ENCODE assay signal across 29 mouse cellular contexts in the genomic region with DNA sequence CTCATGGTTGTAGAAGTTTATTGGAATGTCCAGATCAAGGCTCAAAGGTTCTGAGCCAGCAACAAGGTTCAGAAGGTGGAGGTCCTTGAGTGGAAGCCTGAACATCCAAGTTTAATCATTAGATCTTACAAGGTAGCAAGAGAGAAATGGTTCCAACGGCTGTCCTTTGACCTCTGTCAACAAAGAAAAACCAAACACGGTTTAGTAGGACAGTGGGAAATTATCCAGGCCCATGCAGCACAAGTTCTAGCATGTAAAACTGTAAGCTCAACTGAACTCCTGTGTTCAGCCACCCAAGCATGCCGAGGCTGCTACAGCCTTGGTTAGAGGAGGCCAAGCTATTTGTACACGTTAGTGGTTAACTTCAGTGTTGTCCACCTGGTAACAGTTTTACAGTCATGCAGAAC.
DNase-seq lines count a peak whose midpoint lies in the region; ATAC-seq lines count a peak whose summit lies in the region.
"Had no signal": no experiment of that assay in that cellular context is flagged by ENCODE, and none has a peak within 500 bp of the region (broad histone marks: within the 10 kb centered on the region; RNA-seq: fewer than 3 reads in every experiment).

No protein-coding gene starts in this region.

- no peaks in the 10 kb centered on the region for H3K9me3 ChIP-seq in intestine, embryonic 16.5 days (ENCODE audit: control insufficient read depth, low read length)
- H3K9me3 ChIP-seq in intestine, embryonic 15.5 days: no peaks in the 10 kb centered on the region
- H3K9me3 ChIP-seq in kidney, embryonic 14.5 days (ENCODE audit: control insufficient read depth, low read length): no peaks in the 10 kb centered on the region
- no peaks in the 10 kb centered on the region for H3K9me3 ChIP-seq in hindbrain, embryonic 12.5 days (replicated peaks)
- H3K9me3 ChIP-seq: embryonic facial prominence, embryonic 12.5 days; heart, embryonic 10.5 days; heart, embryonic 15.5 days; liver, embryonic 12.5 days had no signal

- no peak overlapping the region for H3K9ac ChIP-seq in intestine, embryonic 16.5 days (ENCODE audit: low read depth, low read length)
- no peak overlapping the region for H3K9ac ChIP-seq in intestine, embryonic 15.5 days
- no peak overlapping the region for H3K9ac ChIP-seq in kidney, embryonic 14.5 days (ENCODE audit: low read depth, low read length)
- no peak overlapping the region for H3K9ac ChIP-seq in hindbrain, embryonic 12.5 days
- H3K9ac ChIP-seq: embryonic facial prominence, embryonic 12.5 days; heart, embryonic 15.5 days; hindbrain, embryonic 14.5 days; limb, embryonic 13.5 days; liver, embryonic 12.5 days had no signal

- no peaks in the 10 kb centered on the region for H3K4me1 ChIP-seq in intestine, embryonic 16.5 days (ENCODE audit: control insufficient read depth, insufficient read depth, low read length)
- no peaks in the 10 kb centered on the region for H3K4me1 ChIP-seq in intestine, embryonic 15.5 days (replicated peaks)
- H3K4me1 ChIP-seq in kidney, embryonic 14.5 days (ENCODE audit: control insufficient read depth, insufficient read depth, low read length): no peaks in the 10 kb centered on the region
- no peaks in the 10 kb centered on the region for H3K4me1 ChIP-seq in hindbrain, embryonic 12.5 days
- H3K4me1 ChIP-seq: heart, embryonic 10.5 days; heart, embryonic 15.5 days; liver, embryonic 12.5 days had no signal

- no peak overlapping the region for H3K27ac ChIP-seq in intestine, embryonic 16.5 days (ENCODE audit: low read length)
- H3K27ac ChIP-seq in intestine, embryonic 15.5 days: no peak overlapping the region
- H3K27ac ChIP-seq in kidney, embryonic 14.5 days (ENCODE audit: low read depth, low read length): peak overlapping the region; percentile 71; the same call in 1 of the 2 replicates
- H3K27ac ChIP-seq in hindbrain, embryonic 12.5 days: no peak overlapping the region
- H3K27ac ChIP-seq: embryonic facial prominence, embryonic 12.5 days; heart, embryonic 10.5 days; heart, embryonic 15.5 days; hindbrain, embryonic 14.5 days; limb, embryonic 13.5 days; liver, embryonic 12.5 days; macrophage had no signal

- H3K36me3 ChIP-seq in intestine, embryonic 16.5 days (ENCODE audit: control insufficient read depth, insufficient read depth, low read length): no peaks in the 10 kb centered on the region
- no peaks in the 10 kb centered on the region for H3K36me3 ChIP-seq in intestine, embryonic 15.5 days
- H3K36me3 ChIP-seq in kidney, embryonic 14.5 days (ENCODE audit: control insufficient read depth, insufficient read depth, low read length): no peaks in the 10 kb centered on the region
- H3K36me3 ChIP-seq in hindbrain, embryonic 12.5 days: no peaks in the 10 kb centered on the region
- H3K36me3 ChIP-seq: embryonic facial prominence, embryonic 12.5 days; heart, embryonic 10.5 days; heart, embryonic 15.5 days; limb, embryonic 13.5 days; liver, embryonic 12.5 days had no signal

- DNase-seq in kidney, postnatal 14 days: peak; percentile 64
- DNase-seq in adrenal gland, postnatal 10 days: no peak
- DNase-seq in thymus, postnatal 0 days (ENCODE audit: low spot score): no peak
- no peak for DNase-seq in layer of hippocampus, postnatal 14 days (ENCODE audit: low spot score in 2 of 2)
- DNase-seq: adrenal gland, adult 8-10 months; cerebellum, adult 11 months; cerebellum, adult 9-10 months; cerebellum, postnatal 36 days; gastrocnemius, postnatal 25 days; heart, postnatal 36 days; lung, adult 18-20 months; midbrain, embryonic 14.5 days; retina, postnatal 1 day; right cerebral cortex, postnatal 14 days had no signal

- no peaks in the 10 kb centered on the region for H3K27me3 ChIP-seq in intestine, embryonic 16.5 days (replicated peaks; ENCODE audit: control insufficient read depth, insufficient read depth, low read length)
- no peaks in the 10 kb centered on the region for H3K27me3 ChIP-seq in intestine, embryonic 15.5 days (replicated peaks)
- H3K27me3 ChIP-seq in kidney, embryonic 14.5 days (ENCODE audit: control insufficient read depth, insufficient read depth, low read length): no peaks in the 10 kb centered on the region
- H3K27me3 ChIP-seq in hindbrain, embryonic 12.5 days: no peaks in the 10 kb centered on the region
- H3K27me3 ChIP-seq: CH12.LX; embryonic facial prominence, embryonic 12.5 days; heart, embryonic 15.5 days; limb, embryonic 13.5 days; liver, embryonic 12.5 days had no signal

- WGBS in intestine, embryonic 16.5 days: 43% methylated on average over 4 of the region's 4 CpGs
- WGBS in intestine, embryonic 15.5 days: 43% methylated on average over 4 of the region's 4 CpGs
- WGBS in kidney, embryonic 14.5 days: 51% methylated on average over 4 of the region's 4 CpGs
- WGBS in hindbrain, embryonic 12.5 days: 84% methylated on average over 4 of the region's 4 CpGs

- H3K4me2 ChIP-seq in intestine, embryonic 16.5 days (ENCODE audit: low read depth, low read length): no peak overlapping the region
- H3K4me2 ChIP-seq in intestine, embryonic 15.5 days (replicated peaks): no peak overlapping the region
- no peak overlapping the region for H3K4me2 ChIP-seq in kidney, embryonic 14.5 days (replicated peaks; ENCODE audit: low read depth, low read length)
- no peak overlapping the region for H3K4me2 ChIP-seq in hindbrain, embryonic 12.5 days (replicated peaks)
- H3K4me2 ChIP-seq: embryonic facial prominence, embryonic 12.5 days; heart, embryonic 15.5 days; hindbrain, embryonic 14.5 days; limb, embryonic 13.5 days; liver, embryonic 12.5 days had no signal

- no peak overlapping the region for H3K4me3 ChIP-seq in intestine, embryonic 16.5 days (ENCODE audit: low read length)
- no peak overlapping the region for H3K4me3 ChIP-seq in intestine, embryonic 15.5 days (replicated peaks)
- no peak overlapping the region for H3K4me3 ChIP-seq in kidney, embryonic 14.5 days (ENCODE audit: low read length)
- no peak overlapping the region for H3K4me3 ChIP-seq in hindbrain, embryonic 12.5 days
- H3K4me3 ChIP-seq: embryonic facial prominence, embryonic 12.5 days; heart, embryonic 10.5 days; heart, embryonic 15.5 days; limb, embryonic 13.5 days; liver, embryonic 12.5 days had no signal

- peak; percentile 21; the same call in 1 of the 2 replicates for ATAC-seq in intestine, embryonic 16.5 days
- no peak for ATAC-seq in intestine, embryonic 15.5 days
- ATAC-seq in kidney, embryonic 14.5 days (ENCODE audit: low FRiP score, low TSS enrichment): peak; percentile 86
- ATAC-seq in hindbrain, embryonic 12.5 days (ENCODE audit: low FRiP score): no peak
- ATAC-seq: activated CD4-positive, CD25-positive, alpha-beta regulatory T cell, adult 4 months; forebrain, embryonic 14.5 days; liver, embryonic 12.5 days; lung, postnatal 0 days had no signal

Comparison
In these comparisons a context has a peak if more than half of its experiments do, and no peak if none do; other contexts are left out.
1. ATAC-seq: peak in intestine, embryonic 16.5 days (single experiment) and kidney, embryonic 14.5 days (single experiment); none in intestine, embryonic 15.5 days (single experiment) and hindbrain, embryonic 12.5 days (single experiment).